Mouse (Mus musculus) T-helper 2 cell (primary cell): ENCODE data around the gene Wdr78.

Experiments
- in situ Hi-C: fragments of 300-600 bp; cut with MboI, MseI; formaldehyde crosslinking; loops from one replicate; pipeline ENCODE4 v1.15.1; 2025; ENCODE audit warnings: high pct_unique_total_duplicates

Wdr78 gene

DNA sequence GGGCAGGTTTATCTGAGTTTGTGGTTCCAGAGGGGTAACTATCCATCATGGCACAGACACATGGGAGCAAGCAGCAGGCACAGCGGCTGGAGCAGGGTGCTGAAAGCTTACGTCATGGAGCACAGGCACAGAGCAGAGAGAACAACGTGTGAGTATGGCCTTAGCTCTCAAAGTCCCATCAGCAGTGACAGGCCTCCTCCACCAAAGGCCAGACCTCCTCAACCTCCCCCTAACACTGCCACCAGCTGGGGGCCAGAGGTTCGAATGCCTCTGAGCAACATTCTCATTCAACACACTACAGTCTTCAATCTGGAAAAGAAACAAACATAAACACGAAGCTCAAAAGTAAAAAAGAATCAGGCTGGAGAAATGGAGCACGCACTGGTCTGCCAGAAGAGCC lies 125.8 kb downstream of the Wdr78 start:
- in situ Hi-C loops, result no loop called here
